Mouse (Mus musculus): ENCODE data around the gene Fibp.

GRCm38 (mm10) chr19:5423561-5423960 lies 36.9 kb upstream of the Fibp start:
- TF ChIP-seq CTCF (IDR thresholded peaks at IDR 0.05), result no peak
- no peak for TF ChIP-seq EP300 (IDR thresholded peaks at IDR 0.05)
